Mouse (Mus musculus) right cerebral cortex, adult 18-20 months (tissue): ENCODE data around the gene Bcl2l14.

Experiments used
- DNase-seq: peaks from one replicate; pipeline ENCODE4 v3.0.0; 2022; ENCODE audit warnings: mixed read lengths

Bcl2l14 gene

DNA sequence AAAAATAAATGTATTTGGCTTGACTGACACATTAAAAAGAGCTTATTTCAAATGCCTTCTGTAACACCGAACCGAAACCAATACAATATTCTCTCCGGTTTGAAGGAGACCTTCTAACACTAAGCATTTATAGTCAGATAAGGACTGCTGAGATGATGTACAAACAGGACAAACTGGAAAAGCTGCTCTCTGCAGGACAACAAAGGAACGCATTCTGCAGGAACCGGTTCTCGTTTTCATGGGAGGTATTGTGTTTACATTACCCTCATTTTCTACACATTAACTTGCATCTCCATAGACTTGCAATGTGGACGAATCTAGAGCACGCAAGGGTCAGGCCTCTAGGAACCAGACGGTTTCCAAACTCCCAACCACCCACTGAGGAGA, 7.6 kb downstream of the Bcl2l14 start:
- no peak for DNase-seq

DNA sequence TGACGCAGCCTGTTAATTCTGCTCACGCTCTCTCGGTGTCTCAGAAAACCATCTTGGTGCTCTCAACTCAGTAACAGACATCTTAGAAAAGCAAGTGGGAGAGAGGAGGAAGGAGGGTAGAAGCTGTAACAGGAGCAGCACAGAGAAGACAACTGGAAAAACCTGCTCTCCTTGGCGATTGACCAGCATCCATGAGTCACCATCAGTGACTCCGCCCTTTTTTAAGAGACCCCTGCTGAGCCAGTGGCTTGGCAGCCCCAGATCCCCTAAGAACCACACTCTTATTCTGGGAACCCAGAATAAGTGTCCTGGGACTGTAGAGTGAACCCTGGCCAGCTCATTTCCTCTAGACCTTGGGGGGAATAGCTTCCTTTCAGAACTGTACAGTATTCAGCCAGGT, 11.1 kb downstream of the Bcl2l14 start:
- DNase-seq = no peak

DNA sequence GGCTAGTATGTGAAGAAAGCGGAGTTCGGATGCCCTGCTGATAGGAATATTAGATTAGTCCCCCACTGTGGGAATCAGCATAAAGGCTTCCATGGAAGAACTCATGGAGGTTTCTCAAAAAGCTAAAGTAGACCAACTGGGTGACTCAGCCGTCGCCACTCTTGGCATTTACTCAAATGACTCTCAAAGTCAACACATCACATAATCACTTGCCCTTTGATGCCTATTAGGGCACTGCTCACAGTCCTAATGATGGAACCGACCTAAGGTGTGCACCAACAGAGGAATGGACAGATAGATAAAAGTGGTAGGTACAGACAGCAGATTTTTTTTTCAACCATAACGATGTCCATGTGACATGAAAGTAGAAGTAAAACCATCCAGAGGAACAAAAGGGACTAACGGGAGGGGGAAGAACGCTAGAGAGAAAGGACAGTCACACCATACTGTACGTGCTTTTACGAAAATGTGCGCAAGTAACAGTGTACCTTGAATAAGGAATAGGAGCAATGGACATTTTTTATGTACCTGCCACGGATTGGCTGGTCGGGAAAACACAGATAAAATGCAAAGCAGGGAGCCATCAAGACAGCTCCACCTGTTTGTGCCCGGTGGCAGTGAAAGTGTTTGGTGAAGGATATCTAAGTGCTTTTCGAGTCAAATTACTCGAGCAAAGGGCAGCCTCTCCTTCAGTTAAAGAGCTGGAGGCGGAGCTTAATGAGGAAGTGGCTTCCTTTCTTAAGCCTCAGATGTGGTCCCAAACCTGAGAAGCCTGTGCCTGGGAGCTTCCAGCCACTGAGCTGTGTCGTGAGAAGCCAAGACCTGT, 17.8 kb downstream of the Bcl2l14 start:
- DNase-seq = no peak

DNA sequence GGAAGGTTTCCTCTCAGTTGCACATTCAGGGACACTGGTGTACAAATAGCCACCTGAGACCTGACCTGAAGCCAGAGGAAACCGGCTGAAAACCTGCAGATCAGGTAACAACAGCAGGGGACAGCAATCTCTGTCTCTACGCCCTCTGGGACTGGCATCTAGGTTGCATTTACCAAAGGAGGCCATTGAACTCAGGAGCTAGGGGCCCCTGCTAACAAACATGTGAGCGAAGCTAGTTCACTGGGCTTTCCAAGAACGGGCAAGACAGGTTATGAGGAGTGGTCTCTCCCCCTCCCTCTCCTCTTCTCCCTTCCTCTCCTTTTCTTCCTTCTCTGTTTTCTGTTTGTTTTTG, 18.4 kb downstream of the Bcl2l14 start:
- DNase-seq = no peak

DNA sequence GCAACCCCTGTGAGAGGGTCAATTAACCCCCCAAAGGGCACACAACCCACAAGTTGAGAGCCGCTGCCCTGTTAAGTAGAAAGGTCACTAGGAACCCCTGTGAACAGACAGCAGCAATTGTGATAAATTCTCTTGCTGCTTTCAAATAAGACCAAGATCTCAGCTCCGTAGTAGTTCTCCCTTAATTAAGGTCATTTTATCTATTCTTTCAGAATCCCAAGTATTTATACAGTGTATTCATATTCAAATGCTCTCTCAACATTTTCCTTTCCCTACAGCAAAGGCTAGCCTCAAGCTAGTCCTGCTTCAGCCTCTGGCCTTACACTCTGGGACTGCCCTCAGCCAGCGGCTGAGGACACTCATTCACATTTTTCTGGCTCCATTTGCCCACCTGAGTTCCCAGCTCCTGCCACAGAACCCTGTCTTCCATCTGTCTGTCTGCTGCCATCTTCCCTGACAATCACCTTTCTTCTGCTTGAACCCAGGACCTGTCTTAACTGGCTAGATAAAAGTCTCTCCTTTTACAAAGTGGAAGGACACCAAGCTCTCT, 20.5 kb downstream of the Bcl2l14 start:
- no peak for DNase-seq

DNA sequence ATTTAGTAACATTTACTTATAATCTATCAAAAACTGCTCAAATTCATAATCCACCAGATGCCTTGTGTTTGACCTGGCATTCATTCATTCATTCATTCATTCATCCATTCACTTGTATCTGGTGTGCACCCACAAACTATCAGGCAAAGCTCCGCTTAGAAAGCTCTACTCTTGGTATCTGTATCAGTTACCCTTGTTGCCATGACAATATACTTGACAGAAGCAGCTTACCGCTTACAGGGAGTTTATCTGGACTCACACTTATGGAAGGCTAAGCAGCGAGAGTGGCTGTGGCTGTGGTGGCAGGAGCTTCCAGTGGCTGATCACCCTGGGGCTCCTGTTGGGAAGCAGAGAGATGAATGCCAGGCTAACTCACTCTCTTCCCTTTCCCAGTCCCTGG, 21.8 kb downstream of the Bcl2l14 start:
- no peak for DNase-seq

DNA sequence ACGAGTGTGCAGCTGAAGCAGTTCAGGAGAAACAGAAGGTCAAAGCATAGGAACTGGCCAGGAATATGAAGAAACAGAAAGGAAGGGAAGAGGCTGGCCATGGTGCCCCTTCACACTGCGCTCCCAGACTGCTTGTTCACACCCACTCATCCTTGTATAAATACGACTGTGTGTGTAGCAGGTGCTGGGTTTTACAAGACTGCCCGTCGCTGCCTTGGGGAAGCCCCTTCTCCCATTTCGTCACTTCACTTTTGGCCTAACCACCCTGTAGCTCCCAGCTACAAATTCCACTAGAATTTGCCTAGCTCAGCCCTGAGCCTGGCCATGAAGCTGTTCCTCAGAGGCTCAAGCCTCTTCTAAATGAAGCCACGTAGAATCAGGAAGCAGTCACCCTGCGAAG, 24.3 kb downstream of the Bcl2l14 start:
- DNase-seq = no peak

DNA sequence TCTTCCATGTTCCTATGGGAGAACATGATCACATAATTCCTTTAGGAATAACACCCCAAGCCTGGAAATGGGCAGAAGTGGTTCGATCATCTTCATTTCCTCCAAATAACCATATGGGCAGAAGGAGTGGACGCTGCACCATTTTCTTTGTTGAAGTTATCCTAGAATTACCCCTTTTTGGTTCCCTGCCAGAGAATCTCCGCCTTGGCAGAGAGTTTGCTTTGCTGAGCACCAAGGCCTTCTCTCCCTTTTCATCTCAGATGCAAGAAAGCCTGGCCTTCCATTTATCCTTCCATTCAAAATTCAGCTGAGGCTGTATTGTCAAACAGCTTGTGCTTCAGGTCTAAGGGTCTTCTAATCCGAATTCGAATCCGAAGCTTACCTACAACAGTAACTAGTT, 25.8 kb downstream of the Bcl2l14 start:
- no peak for DNase-seq

DNA sequence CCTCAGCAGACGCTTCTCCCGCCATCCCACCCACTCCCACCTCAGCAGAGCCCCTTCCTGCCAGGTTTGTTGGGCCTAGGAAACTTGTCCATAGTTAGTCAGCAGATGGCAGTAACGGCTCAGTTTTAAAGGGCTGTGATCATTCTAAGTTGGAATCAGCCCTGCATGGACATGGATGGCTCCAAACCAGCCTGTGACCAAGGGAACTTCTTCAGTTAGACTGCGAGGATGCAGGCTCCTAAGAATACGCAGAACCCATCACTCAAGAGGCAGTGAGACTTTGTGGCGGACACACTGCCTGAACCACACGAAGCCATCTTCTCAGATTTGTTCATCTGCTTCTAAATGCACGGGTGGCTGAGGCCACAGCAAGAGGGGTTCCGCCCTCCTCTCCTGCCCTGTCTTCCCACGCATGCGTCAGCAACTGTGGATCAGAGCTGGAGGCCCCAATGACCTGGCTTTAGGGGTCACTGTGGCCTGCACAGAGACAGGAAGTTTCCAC, 29.1 kb downstream of the Bcl2l14 start:
- DNase-seq = peak; percentile 74

DNA sequence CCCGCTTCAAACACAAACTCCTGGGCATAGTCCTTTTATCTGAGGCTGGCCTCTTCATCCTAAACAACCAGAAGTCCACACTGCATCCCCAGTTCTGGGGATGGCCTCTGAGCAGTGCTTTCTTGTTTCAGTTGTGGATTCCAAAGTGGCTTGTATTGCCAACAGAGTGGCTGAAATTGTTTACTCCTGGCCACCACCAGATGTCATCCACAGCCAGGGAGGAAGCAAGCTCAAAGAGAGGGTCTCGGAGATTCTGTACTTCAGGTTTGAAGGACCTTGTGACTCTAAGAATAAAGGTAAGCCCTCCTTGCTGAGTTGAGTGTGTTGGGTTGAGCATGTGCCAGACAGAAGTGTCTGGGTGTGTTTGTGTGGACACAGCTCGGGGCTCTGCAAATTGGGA, 31.0 kb downstream of the Bcl2l14 start:
- no peak for DNase-seq

DNA sequence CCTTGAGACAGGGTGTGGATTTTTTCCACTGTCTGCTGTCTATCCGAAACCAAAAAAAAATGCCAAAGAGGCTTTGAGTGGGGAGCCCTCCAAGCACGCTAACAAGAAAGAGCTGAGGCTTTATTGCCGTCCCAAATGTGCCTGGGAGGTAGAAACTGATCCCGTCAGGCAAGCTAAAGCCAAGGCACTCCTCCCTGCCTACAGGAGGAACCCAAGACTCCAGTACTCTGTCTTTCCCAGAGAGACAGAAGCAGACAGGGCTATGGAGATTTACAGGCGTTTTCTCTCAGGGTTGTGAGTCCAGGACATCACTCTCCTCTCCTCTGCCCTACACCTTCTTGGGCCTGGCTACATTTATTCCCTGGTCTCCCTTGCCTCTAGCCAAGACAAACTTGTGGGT, 32.3 kb downstream of the Bcl2l14 start:
- no peak for DNase-seq

DNA sequence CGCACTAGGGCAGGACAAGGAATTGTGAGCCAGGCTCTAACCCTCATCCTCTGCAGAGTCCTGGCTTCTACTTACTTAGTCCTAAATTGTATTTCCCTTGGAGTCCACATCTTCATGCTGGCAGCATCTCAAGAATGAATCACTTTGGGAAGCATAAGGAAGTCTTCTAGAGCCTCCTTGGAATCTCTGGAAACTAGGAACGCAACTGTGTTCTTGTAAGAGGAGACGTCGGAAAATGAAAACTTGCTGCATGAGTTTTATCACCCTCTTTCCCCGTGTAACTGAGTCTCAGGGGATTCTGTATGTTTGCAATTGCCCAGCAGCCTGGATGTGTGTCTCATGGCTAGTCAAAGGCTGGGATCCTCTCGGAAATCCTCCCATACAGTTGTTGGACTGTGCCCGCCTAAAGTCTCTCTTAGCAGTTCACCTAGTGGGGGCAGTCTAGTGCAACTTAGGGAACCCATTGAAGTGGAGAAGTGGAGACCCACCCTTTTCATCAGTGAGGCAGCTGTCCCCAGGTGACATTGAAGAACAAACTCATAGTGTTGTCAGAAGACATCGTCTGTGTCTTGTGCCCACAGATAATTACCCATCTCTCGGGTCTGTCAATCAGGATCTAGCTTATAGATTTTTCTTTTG, 34.2 kb downstream of the Bcl2l14 start:
- no peak for DNase-seq

DNA sequence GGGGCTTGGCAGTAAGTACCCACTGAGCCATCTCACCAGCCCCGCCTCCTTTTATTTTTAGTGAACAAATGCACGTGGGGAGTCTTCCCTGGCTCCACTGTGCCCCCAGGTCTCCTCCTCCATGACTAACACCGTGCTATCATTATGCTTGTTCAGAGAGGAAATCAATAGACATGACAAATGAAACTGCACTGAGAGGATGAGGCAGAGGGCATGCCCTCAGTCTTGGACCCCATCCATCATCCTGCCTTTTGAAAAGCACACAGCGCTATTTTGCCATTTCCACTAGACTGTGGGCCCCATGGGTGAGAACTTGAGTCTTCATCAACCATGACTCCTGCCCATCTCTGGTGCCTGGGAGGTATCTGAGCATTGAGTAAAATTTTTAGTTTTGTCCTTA, 35.5 kb downstream of the Bcl2l14 start:
- no peak for DNase-seq

DNA sequence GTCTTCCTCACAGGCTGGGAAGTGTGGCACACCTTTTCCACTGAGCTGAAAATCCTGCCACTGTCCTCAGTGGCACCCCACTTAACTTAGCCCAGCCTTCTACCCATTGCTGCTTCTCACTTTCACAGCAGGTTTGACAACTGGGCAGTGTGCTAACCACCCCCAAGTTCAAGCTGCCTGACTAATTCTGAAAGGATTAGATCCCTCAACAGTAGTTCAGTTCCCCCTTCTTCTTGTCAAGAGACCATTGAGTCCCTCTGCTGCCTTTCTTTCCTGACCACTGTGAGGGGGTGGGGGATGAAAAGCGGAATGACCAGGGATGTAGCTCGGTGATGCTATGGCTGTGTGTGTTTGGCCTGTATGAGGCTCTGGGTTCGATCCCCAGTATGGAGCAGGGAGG, 37.2 kb downstream of the Bcl2l14 start:
- DNase-seq = no peak

DNA sequence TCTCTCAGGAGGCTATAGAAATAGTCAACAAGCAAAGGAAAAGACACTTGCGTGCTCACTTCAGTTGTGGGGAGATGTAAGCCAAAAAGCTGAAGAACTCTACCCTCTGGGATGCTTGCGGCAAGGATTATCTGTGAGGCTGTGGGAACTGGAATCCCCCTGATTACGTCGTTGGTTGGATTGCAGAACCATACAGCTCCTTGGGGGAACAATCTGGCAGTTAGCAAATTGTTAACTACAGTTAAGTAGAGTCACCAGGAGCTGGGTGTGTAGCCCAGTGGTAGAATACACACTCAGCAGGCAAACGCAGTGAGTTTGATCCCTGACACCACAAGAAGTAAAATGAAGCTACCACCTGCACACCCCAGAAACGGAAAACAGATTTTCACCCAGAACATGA, 37.9 kb downstream of the Bcl2l14 start:
- no peak for DNase-seq

DNA sequence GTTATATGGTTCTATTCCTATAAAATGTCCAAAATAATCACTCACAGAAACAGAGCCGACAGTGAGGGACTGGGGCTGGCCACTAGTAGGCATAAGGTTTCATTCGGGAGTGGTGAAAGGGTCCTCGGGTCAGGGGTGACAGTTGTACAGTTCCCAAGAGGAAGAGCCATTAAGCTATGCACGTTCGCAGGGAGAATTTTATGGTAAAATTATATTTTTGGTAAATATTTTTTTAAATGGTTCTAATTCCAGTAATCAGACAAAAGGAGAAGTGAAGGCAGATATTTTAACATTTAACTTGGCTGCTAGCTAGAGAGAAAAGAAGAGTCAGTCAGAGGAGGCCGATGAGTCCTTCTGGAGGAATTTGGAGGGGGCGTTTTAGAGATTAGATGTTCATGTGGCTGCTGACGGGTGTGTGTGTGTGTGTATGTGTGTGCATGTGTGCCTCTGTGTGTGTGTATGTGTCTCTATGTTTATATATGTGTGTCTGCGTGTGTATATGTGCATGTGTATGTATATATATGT, 38.8 kb downstream of the Bcl2l14 start:
- no peak for DNase-seq

DNA sequence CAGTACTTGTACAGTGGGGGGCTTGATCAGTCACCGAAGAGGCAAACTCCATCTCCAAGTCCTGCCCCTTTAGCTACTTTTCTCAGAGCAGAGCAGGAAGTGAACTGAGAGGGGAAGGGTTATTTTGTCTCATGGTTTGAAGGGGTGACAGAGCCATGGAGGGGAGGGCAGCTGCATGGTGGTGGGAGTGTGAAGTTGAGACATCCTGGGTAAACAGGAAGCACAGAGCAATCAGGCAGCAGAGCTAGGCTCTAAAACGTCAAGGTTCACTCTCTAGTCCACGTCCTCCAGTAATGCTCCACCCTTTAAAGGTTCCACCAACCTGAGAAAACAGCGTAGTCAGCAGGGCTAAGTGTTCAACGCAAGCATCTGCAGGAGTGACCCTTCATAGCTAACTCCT, 40.8 kb downstream of the Bcl2l14 start:
- no peak for DNase-seq

DNA sequence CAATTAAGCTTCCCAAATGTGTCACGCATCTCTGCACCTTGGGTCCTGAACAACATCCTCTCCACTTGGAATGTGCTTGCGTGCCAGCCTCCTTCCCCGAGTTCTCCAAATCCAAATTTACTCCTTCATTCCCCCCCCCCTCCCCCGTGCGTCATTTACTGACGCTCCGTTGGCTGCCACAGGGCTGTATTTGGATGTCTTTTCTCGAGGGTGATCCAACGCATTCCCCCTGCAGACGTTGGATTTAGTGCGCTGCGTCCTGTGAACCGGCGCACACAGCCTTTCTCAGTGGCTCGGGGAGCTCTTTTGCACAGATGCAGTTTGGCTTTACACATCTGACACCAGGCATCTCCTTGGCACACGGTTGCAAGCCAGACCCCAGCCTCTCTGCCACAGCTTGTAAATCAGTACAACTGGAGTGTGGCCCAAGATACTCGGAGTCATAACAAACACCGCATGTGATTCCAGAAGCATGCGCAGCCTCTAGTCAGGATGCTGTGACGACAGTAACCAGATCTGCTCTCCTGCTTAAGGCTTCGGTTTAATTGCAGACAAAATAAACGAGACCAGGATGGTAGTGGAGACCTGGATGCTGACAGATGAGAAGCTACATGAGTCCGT, 43.4 kb downstream of the Bcl2l14 start:
- DNase-seq = peak; percentile 66

DNA sequence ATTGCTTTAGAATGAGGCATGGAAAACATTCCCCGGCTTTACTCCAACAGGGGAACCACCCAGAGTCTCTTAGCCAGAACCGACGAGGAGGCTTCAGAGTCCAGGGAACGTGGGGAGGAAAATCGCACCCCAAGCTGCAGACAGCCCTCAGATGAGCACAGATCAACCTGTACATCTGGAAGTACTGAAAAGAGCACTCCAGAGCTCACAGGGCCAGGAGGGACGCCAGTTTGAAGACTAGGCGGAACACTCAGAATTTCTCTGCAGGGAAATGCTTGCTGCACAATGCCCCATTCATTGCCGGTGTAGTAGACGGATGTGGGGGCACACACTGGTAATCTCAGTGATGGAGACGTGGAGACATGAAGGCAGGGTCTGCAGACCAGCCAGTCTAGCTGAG, 43.9 kb downstream of the Bcl2l14 start:
- no peak for DNase-seq

DNA sequence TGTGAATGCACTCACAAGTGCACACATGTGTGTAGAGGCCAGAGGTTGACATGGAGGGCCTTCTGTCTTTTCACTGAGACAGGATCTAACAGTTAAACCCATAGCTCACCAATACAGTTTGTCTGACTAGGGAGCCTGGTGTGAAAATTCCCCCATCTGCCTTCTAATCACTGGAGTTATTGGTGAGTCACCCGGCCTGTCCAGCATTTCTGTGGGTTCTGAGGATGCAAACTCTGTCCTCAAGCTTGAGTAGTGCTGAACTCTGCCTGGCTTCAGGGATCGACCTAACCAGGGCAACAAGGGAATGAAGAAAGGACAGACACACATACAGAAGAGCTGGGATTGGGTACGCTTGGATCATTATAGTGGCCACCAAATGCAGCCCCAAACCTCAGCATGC, 45.6 kb downstream of the Bcl2l14 start:
- DNase-seq = no peak

DNA sequence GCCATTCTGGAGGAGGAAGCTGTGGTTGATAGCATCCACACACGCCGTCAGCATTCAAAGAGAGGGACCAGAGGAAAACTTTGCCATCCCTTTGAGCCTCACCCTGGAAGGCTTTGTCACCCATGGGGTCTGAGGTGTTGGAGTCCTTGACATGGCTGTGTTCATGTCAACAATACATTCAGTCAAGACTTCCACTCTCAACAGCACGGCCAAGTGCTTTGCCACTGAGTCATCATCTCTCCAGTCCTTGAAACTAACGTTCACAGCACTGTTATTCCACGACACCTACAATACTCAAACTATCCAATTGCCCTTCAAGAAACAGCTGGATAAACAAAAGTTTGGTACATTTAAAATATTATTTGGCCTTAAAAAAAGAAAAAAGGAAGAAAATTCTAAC, 46.1 kb downstream of the Bcl2l14 start:
- DNase-seq = no peak

DNA sequence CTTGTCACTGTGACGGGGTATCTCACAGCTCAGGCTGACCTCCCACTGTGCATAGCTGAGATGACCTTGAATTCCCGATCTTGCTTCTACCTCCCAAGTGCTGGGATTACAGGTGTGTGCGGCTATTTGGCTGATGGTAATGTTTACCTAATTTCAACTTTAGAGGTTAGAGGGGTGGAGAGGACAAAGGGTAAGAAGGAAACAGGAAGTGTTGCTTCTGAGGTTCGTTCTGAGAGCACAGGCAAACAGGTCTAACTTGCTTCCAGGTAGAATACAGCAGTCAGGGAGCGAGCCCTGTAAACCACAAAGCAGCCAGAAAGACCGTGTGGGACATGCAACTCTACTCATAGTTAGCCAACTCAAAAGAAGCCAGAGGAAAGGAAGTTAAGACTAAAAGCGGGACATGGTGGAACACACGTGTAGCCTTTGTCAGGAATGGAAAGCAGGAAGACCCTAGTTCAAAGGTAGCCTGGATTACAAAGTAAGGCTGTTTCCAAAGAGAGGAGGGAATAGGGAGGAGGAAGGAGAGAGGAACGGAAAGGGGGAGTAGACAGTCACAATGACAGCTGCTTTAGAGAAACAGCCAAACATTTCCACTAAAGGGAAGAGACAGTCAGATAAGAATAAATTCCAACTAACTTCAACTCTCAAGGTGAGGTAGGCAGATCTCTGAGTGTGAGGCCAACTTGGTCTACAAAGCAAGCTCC, 47.2 kb downstream of the Bcl2l14 start:
- DNase-seq = no peak

DNA sequence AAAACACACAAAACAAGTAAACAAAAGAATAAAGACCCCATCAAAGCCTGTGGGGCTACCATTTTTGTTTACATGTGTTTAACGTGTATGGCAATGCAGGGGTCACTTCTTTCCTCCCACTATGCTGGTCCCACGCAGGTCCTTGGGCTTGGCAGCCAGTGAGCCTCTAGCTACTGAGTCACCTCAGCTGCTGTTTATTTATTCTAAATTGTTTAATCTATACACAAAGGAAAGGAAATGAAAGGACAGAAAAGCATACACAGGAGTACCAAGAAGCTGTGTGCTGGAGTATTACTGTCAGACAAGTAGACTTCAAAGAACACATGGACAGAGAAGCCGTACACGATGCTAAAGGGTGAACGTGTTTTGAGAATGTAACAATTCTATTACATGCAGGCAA, 47.8 kb downstream of the Bcl2l14 start:
- no peak for DNase-seq
